Mouse (Mus musculus) cerebellum, adult 18-20 months (tissue): Measurements from ENCODE around the gene Lepr.

ENCODE experiments used
- DNase-seq, 2 experiments: peaks; one replicate each; pipeline ENCODE4 v3.0.0; 2021

Gene Lepr

GRCm38 (mm10) chr4:101717367-101718121 is at the start of gene Lepr:
TSS of gene Lepr (plus strand) at chr4:101717404.
- DNase-seq = no peak

- no peak for DNase-seq
These were observed 48.0 kb upstream of the Lepr start for GRCm38 (mm10) chr4:101669161-101669560.

GRCm38 (mm10) chr4:101669811-101670210 is 47.4 kb upstream of the Lepr start:
- DNase-seq = no peak

GRCm38 (mm10) chr4:101674790-101675189 is 42.4 kb upstream of the Lepr start:
- DNase-seq = no peak

GRCm38 (mm10) chr4:101675726-101676125 is 41.5 kb upstream of the Lepr start:
- DNase-seq = no peak

- no peak for DNase-seq
These were observed 34.6 kb upstream of the Lepr start for GRCm38 (mm10) chr4:101682620-101683019.

GRCm38 (mm10) chr4:101683086-101683485 is 34.1 kb upstream of the Lepr start:
- no peak for DNase-seq

- DNase-seq = no peak
These were observed 32.4 kb upstream of the Lepr start for GRCm38 (mm10) chr4:101684821-101685220.

GRCm38 (mm10) chr4:101686227-101686810 is 30.9 kb upstream of the Lepr start:
- no peak for DNase-seq

GRCm38 (mm10) chr4:101689241-101689640 is 28.0 kb upstream of the Lepr start:
- DNase-seq = no peak

- DNase-seq = no peak
These were observed 27.6 kb upstream of the Lepr start for GRCm38 (mm10) chr4:101689645-101690044.

- DNase-seq = no peak
These were observed 24.3 kb upstream of the Lepr start for GRCm38 (mm10) chr4:101692892-101693291.

- no peak for DNase-seq
These were observed 22.7 kb upstream of the Lepr start for GRCm38 (mm10) chr4:101694529-101694928.

- DNase-seq = no peak
These were observed 20.0 kb upstream of the Lepr start for GRCm38 (mm10) chr4:101697236-101697635.

- no peak for DNase-seq
These were observed 17.8 kb upstream of the Lepr start for GRCm38 (mm10) chr4:101699423-101699822.

- DNase-seq = no peak
These were observed 16.1 kb upstream of the Lepr start for GRCm38 (mm10) chr4:101700892-101701640.

GRCm38 (mm10) chr4:101705325-101705724 is 11.9 kb upstream of the Lepr start:
- DNase-seq = no peak

- DNase-seq = no peak
These were observed 10.0 kb upstream of the Lepr start for GRCm38 (mm10) chr4:101707234-101707633.

- no peak for DNase-seq
These were observed 9.3 kb upstream of the Lepr start for GRCm38 (mm10) chr4:101707953-101708352.

- DNase-seq = no peak
These were observed 6.8 kb upstream of the Lepr start for GRCm38 (mm10) chr4:101710361-101710760.

GRCm38 (mm10) chr4:101711100-101711499 is 6.1 kb upstream of the Lepr start:
- DNase-seq = no peak

GRCm38 (mm10) chr4:101712563-101712962 is 4.6 kb upstream of the Lepr start:
- no peak for DNase-seq

- DNase-seq = no peak
These were observed 1.9 kb upstream of the Lepr start for GRCm38 (mm10) chr4:101715302-101715701.

- no peak for DNase-seq
These were observed 1.4 kb upstream of the Lepr start for GRCm38 (mm10) chr4:101715805-101716204.
